Mouse (Mus musculus): ENCODE results near the gene Rbms2.

The Rbms2 gene

GRCm38 (mm10) chr10:128133650-128134332 lies 46.3 kb downstream of the Rbms2 start:
- DNase-seq (ENCODE audit: low spot score), result peak; percentile 58

DNA sequence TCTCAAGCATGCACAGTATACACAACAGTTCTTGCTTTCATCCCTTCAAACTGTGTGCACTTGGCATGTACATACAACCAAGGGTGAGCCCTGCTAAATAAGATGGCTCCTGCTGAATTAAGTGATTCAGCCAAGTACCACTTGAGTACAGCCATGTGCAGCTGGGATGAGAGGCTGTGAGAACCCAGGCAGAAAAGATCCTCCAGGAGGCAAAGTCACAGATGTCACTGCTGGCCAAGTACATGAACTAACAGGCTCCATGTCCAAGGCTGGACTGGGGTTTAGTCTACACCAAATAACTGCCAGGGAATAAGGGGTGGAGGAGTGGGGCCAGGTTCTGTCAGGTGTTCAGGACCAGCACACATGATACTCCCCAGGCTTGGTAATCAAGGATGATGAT lies 48.3 kb downstream of the Rbms2 start:
- no peak for DNase-seq (ENCODE audit: low spot score)

- DNase-seq (ENCODE audit: low spot score), result no peak
Measured at GRCm38 (mm10) chr10:128131297-128131696, 48.8 kb downstream of the Rbms2 start.

- DNase-seq (ENCODE audit: low spot score), result no peak
Measured at GRCm38 (mm10) chr10:128128143-128128542, 52.0 kb downstream of the Rbms2 start.

DNA sequence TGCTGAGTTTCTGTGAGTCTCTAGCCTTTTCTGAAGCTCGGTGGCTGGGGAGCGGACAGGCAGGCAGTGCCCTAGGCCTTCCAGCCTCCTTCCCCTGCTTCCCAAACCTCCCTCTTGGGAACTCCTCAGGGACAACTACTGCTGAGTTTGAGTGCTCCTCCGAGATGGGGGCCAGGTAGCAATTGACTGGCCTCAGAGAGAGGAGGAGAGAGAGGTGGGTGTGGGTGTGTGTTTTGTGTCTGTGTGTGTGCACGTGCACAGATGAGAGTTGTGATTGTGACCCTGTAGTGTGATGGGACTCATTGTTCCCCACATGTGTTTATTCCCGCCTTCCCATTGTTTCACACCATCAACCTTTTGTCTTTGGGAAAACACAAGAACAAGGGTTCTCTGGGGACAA lies 52.6 kb downstream of the Rbms2 start:
- no peak for DNase-seq (ENCODE audit: low spot score)

DNA sequence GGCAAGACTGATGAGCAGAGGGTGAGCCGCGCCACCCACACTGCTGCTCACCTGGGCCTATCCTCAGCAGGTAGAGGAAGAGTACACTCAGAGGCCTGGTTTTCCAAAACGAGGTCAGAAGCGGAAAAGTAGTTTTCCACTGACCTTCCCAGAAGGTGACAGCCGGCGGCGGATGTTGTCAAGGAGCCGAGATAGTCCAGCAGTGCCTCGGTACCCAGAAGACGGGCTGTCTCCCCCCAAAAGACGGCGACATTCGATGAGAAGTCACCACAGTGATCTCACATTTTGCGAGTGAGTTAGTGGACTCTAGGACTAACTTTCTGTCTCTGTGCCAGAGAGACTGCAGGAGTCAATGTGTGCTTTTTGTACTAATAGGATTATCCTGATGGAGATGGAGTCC lies 54.1 kb downstream of the Rbms2 start:
- no peak for DNase-seq (ENCODE audit: low spot score)

DNA sequence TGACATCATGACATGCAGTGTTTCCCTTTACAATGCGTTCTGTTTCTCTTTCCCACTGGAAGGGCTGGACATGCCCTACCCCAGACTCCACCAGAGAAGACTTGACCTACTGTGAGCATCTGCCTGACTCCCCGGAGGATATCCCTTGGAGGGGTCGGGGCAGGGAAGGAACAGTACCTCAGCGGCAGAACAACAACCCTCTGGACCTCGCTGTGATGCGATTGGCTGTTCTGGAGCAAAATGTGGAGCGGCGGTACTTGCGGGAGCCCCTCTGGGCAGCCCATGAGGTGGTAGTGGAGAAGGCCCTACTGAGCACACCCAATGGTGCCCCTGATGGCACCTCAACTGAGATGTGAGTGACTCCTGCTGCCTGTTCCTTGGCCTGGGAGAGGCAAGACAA lies 55.3 kb downstream of the Rbms2 start:
- DNase-seq (ENCODE audit: low spot score), result no peak

DNA sequence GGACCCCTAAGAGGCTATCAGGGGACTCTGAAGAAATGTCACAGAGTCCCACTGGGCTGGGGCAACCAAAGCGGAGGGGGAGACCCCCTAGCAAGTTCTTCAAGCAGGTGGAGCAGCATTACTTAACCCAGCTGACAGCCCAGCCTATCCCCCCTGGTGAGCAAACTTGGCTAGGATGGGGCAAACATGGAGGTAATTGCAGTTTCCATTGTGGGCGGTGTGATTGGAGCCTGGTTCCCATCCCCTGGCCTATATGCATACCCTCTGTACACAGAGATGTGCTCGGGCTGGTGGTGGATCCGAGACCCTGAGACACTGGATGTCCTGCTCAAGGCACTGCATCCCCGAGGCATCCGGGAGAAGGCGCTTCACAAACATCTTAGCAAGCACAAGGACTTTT lies 56.3 kb downstream of the Rbms2 start:
- no peak for DNase-seq (ENCODE audit: low spot score)

- no peak for DNase-seq (ENCODE audit: low spot score)
Measured at GRCm38 (mm10) chr10:128111227-128111626, 68.9 kb downstream of the Rbms2 start.

GRCm38 (mm10) chr10:128110103-128110761 lies 69.9 kb downstream of the Rbms2 start:
- no peak for DNase-seq (ENCODE audit: low spot score)

DNA sequence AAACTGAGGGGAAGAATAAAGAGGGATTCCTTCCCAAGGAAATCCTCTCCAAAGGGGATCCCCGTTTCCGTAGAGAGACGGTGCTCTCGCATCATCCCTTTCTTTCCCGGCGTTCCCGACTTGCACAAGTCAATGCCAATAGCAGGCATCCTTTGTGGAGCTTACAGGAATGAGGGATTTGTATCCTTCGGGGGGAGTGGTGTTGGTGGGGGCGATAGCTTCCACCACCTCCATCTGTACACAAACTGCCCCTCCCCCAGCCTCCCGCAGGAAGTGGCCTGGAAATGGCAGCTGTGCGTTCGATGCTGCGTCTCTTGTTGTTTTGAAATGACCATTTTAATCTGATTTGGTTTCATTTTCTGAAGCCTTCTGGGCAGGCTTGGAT lies 82.5 kb downstream of the Rbms2 start:
- peak; percentile 55 for DNase-seq (ENCODE audit: low spot score)

- DNase-seq (ENCODE audit: low spot score), result peak; percentile 72
Measured at GRCm38 (mm10) chr10:128096693-128097586, 83.2 kb downstream of the Rbms2 start.

DNA sequence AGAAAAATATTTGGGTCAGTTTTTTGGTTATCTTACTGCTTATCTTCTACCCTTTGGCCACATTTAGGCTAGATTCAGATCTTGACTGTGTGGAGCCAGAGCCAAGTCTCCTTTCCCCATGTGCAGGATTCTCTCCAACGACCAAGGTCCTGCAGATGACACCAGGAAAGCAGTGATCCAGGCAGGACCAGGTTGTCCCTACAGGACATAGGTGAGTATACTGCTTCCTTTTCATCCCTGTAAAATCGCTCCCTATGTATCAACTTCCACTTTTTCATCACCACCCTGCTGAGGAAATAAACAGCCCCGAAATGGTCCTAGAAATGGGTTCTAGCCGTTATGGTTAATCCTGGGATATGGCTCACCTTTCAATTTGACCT lies 83.8 kb downstream of the Rbms2 start:
- DNase-seq (ENCODE audit: low spot score), result no peak

DNA sequence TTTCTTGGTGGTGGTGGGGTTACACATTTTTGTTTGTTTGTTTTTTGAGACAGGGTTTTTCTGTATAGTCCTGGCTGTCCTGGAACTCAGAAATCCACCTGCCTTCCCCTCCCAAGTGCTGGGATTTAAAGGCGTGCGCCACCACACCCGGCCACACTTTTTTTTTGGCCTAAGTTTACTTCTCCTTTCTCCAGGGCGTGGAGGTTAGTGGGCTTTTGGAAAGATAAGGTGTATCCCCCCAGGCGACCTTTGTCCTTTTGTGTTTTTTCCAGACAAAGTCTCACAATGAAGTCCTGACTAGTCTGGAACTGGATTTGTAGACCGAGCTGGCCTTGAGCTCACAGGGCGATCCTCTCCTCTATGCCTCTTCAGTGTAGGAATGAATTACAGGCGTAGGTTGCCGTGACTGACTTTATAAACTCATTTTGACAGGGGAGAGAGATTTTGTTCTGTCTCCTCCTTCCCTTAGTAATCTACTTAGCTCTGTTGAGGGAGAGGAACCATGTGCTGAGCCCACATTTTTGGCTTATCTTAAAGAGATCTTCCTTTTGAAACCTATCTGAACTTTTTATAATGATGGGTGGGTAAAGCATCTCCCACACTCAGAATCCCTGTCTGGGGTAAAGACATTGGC lies 85.0 kb downstream of the Rbms2 start:
- no peak for DNase-seq (ENCODE audit: low spot score)

GRCm38 (mm10) chr10:128094340-128094968 lies 85.6 kb downstream of the Rbms2 start:
- peak; percentile 77 for DNase-seq (ENCODE audit: low spot score)

GRCm38 (mm10) chr10:128093496-128094294 lies 86.4 kb downstream of the Rbms2 start:
- no peak for DNase-seq (ENCODE audit: low spot score)

- peak; percentile 79 for DNase-seq (ENCODE audit: low spot score)
Measured at GRCm38 (mm10) chr10:128092506-128093495, 87.3 kb downstream of the Rbms2 start.

DNA sequence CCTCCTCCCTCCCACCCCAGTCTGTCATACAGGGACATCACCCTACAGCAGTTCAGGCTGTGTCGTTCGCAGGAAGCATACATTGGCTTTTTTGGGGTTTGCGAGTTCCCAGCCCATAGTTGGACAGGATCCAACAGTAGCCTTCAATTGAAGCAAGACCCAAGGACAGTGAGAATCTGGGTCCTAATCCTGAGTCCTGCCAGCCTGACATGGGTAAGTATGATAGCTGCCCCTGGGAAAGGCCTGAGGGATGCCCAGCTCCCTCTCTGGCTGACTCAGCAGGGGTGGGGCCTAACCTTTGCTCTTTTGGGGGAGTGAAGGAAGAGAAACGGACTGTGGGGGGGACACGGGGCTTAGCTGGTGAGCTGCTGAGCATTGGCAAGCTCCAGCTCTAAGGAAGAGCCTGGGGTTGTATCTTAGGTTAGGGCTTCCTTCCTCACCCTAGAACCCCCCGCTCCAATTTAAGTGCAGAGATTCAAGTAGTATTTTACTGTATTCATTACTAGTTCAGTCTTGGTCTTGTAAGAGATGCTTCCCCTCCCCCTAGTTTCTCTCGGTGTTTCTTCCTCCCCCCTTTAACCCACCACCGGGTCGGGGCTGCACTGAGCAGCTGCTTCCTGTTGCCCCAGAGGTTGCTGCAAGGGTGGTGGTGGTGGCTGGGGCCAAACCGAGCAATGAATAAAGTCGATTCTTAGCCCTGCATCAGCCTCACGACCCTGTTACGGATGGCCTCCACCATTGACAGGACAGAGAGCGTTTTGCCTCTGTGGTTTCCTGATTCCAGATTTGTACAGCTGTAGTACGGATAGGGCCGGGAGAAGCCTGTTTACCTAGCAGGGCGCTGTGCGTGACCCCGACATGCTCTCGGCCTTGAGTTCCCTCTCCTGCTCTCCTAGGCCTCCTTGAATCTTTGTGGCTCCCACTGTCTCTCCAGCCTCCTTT lies 88.3 kb downstream of the Rbms2 start, which contains the start of gene Baz2a:
Baz2a (plus strand) TSS at position 14 of the 942 bp plus-strand sequence.
- DNase-seq (ENCODE audit: low spot score), result peak; percentile 46
